8 mouse cellular contexts compared by ENCODE assay signal in genomic region chr14:46831295-46831694, GRCm38 (mm10). TPM values are rescaled to one million over a fixed set of nuclear protein-coding genes. Genes with fewer than 3 reads are reported as not detected.
DNase-seq lines count a peak whose midpoint lies in the region; ATAC-seq and TF ChIP-seq lines count a peak whose summit lies in the region.

No protein-coding gene starts in this region.

- H3K9me3 ChIP-seq in heart, embryonic 13.5 days, result no peaks in the 10 kb centered on the region
- no peaks in the 10 kb centered on the region for H3K9me3 ChIP-seq in liver, embryonic 14.5 days (ENCODE audit: control insufficient read depth, low read length)

- no peak for TF ChIP-seq CTCF in bone marrow macrophage, adult 2 months (IDR thresholded peaks at IDR 0.05; ENCODE audit: low read depth, low read length)
- TF ChIP-seq CTCF in liver, embryonic 14.5 days (IDR thresholded peaks at IDR 0.05; ENCODE audit: low read depth), result no peak

- 3% methylated on average over 4 of the region's 4 CpGs for WGBS in heart, embryonic 13.5 days
- under 1% methylated on average over 4 of the region's 4 CpGs for WGBS in liver, embryonic 14.5 days (ENCODE audit: insufficient replicate concordance)

- peaks cover 12% of the 10 kb centered on the region for H3K4me1 ChIP-seq in bone marrow macrophage, adult 2 months (ENCODE audit: control insufficient read depth, insufficient read depth, low read length)
- peaks cover 24% of the 10 kb centered on the region for H3K4me1 ChIP-seq in heart, embryonic 13.5 days
- H3K4me1 ChIP-seq in liver, embryonic 14.5 days (replicated peaks; ENCODE audit: control insufficient read depth in 2 of 2, insufficient read depth in 2 of 2, low read length in 1 of 2), result peaks cover 25 to 37% of the 10 kb centered on the region in 2 experiments

- peak overlapping the region; percentile 77 for H3K4me2 ChIP-seq in heart, embryonic 13.5 days
- peak overlapping the region; percentile 93 for H3K4me2 ChIP-seq in liver, embryonic 14.5 days (ENCODE audit: low read depth)

- peak overlapping the region; percentile 65 for H3K27ac ChIP-seq in bone marrow macrophage, adult 2 months (ENCODE audit: insufficient read depth, low read depth, low read length)
- H3K27ac ChIP-seq in heart, embryonic 13.5 days (replicated peaks), result peak overlapping the region; percentile 51
- H3K27ac ChIP-seq in liver, embryonic 14.5 days, result peak overlapping the region; percentile 78

- H3K36me3 ChIP-seq in heart, embryonic 13.5 days, result no peaks in the 10 kb centered on the region
- no peaks in the 10 kb centered on the region for H3K36me3 ChIP-seq in liver, embryonic 14.5 days (replicated peaks; ENCODE audit: control insufficient read depth, insufficient read depth, low read depth)

- no peak for TF ChIP-seq POLR2A in bone marrow macrophage, adult 2 months (IDR thresholded peaks at IDR 0.05; ENCODE audit: borderline replicate concordance, low read depth, low read length)

- peak; percentile 67 for DNase-seq in heart, adult 11 months
- DNase-seq in heart, postnatal 14 days, result no peak
- DNase-seq in liver, embryonic 14.5 days (ENCODE audit: low read depth in 3 of 3, low spot score in 3 of 3), result peak in 1 of 3 experiments; percentile 30
- no peak for DNase-seq in cerebellum, adult 9-11 months
- DNase-seq in frontal cortex, postnatal 25 days (ENCODE audit: low spot score in 2 of 2), result no peak
- no peak for DNase-seq in adrenal gland, adult 8-10 months

- H3K4me3 ChIP-seq in bone marrow macrophage, adult 2 months (ENCODE audit: insufficient read depth, low read length), result peak overlapping the region; percentile 90
- peak overlapping the region; percentile 78 for H3K4me3 ChIP-seq in heart, embryonic 13.5 days
- peak overlapping the region; percentile 94 to 99 for H3K4me3 ChIP-seq in liver, embryonic 14.5 days (ENCODE audit: insufficient read depth in 1 of 2, low read depth in 2 of 2, low read length in 2 of 2)

- intact Hi-C loops in heart, postnatal 14 days (cut with DNase I), result loop anchor here (5.0 kb wide), 2 partner anchors 46 to 256 kb away; no protein-coding TSS in a partner anchor

- ATAC-seq in heart, embryonic 13.5 days (ENCODE audit: extremely low read depth, insufficient number of reproducible peaks, low FRiP score, low TSS enrichment), result no peak
- peak; percentile 22; the same call in 1 of the 2 replicates for ATAC-seq in liver, embryonic 14.5 days (ENCODE audit: insufficient read depth)

- no peaks in the 10 kb centered on the region for H3K27me3 ChIP-seq in heart, embryonic 13.5 days (replicated peaks)
- no peaks in the 10 kb centered on the region for H3K27me3 ChIP-seq in liver, embryonic 14.5 days (ENCODE audit: control insufficient read depth, insufficient read depth, low read length)

- no peak for TF ChIP-seq EP300 in liver, embryonic 14.5 days (IDR thresholded peaks at IDR 0.05; ENCODE audit: low read depth)

- H3K9ac ChIP-seq in heart, embryonic 13.5 days, result peak overlapping the region; percentile 91
- peak overlapping the region; percentile 92 for H3K9ac ChIP-seq in liver, embryonic 14.5 days (replicated peaks)

RNA-seq across cellular contexts. Expression of gene Cgrrf1, which starts 0.6 kb away (rescaled TPM):
- 10 to 100 TPM; 38.4 to 38.5 TPM for total RNA-seq in heart, postnatal 14 days (2021)
- polyA plus RNA-seq in bone marrow macrophage, adult 2 months (2012; ENCODE audit: insufficient read depth, insufficient read length, missing spikeins), result 33.9 and 37.2 TPM in 2 replicates
- 24.3 and 25.4 TPM in 2 replicates for polyA plus RNA-seq in heart, embryonic 13.5 days (2015; fragmentation: Nextera tagmentation; extraction: Ambion mirVana)
- 6.2 and 9.7 TPM in 2 replicates for polyA plus RNA-seq in liver, embryonic 14.5 days (2012; rRNA removed)
- polyA plus RNA-seq in liver, embryonic 14.5 days (2014; fragmentation: Nextera tagmentation; extraction: Ambion mirVana), result 19.7 and 24.1 TPM in 2 replicates
- total RNA-seq in adrenal gland, adult 8-10 months (2022), result 10 to 100 TPM; 45.7 to 61.9 (median 57.2) TPM

RNA-seq across cellular contexts. Expression of gene Gmfb, which starts 9.3 kb away (rescaled TPM):
- total RNA-seq in heart, postnatal 14 days (2021), result 10 to 100 TPM; 34.7 to 37.4 TPM
- polyA plus RNA-seq in bone marrow macrophage, adult 2 months (2012; ENCODE audit: insufficient read depth, insufficient read length, missing spikeins), result 62.7 and 73.4 TPM in 2 replicates
- polyA plus RNA-seq in heart, embryonic 13.5 days (2015; fragmentation: Nextera tagmentation; extraction: Ambion mirVana), result 47.6 and 47.9 TPM in 2 replicates
- polyA plus RNA-seq in liver, embryonic 14.5 days (2012; rRNA removed), result 9.3 and 13.8 TPM in 2 replicates
- 33.9 and 34.5 TPM in 2 replicates for polyA plus RNA-seq in liver, embryonic 14.5 days (2014; fragmentation: Nextera tagmentation; extraction: Ambion mirVana)
- 100 to 1,000 TPM; 118 to 172 (median 163) TPM for total RNA-seq in adrenal gland, adult 8-10 months (2022)

RNA-seq across cellular contexts. Expression of gene Cnih1, which starts 43.1 kb away (rescaled TPM):
- total RNA-seq in heart, postnatal 14 days (2021), result 10 to 100 TPM; 48.6 to 52.3 TPM
- polyA plus RNA-seq in bone marrow macrophage, adult 2 months (2012; ENCODE audit: insufficient read depth, insufficient read length, missing spikeins), result 88.8 and 98.6 TPM in 2 replicates
- 162 and 175 TPM in 2 replicates for polyA plus RNA-seq in heart, embryonic 13.5 days (2015; fragmentation: Nextera tagmentation; extraction: Ambion mirVana)
- polyA plus RNA-seq in liver, embryonic 14.5 days (2012; rRNA removed), result 33.8 and 39.3 TPM in 2 replicates
- polyA plus RNA-seq in liver, embryonic 14.5 days (2014; fragmentation: Nextera tagmentation; extraction: Ambion mirVana), result 84.0 and 87.1 TPM in 2 replicates
- 100 to 1,000 TPM; 106 to 135 (median 109) TPM for total RNA-seq in adrenal gland, adult 8-10 months (2022)

RNA-seq across cellular contexts. Expression of gene Samd4, which starts 51.4 kb away (rescaled TPM):
- total RNA-seq in heart, postnatal 14 days (2021), result 10 to 100 TPM; 53.4 to 54.8 TPM
- 2.3 and 3.5 TPM in 2 replicates for polyA plus RNA-seq in bone marrow macrophage, adult 2 months (2012; ENCODE audit: insufficient read depth, insufficient read length, missing spikeins)
- polyA plus RNA-seq in heart, embryonic 13.5 days (2015; fragmentation: Nextera tagmentation; extraction: Ambion mirVana), result 13.4 and 16.3 TPM in 2 replicates
- 0.37 and 0.39 TPM in 2 replicates for polyA plus RNA-seq in liver, embryonic 14.5 days (2012; rRNA removed)
- 0.18 and 0.19 TPM in 2 replicates for polyA plus RNA-seq in liver, embryonic 14.5 days (2014; fragmentation: Nextera tagmentation; extraction: Ambion mirVana)
- 10 to 100 TPM; 22.1 to 27.0 (median 25.8) TPM for total RNA-seq in adrenal gland, adult 8-10 months (2022)
